Mouse (Mus musculus): ENCODE measurements around the gene Strip1.

DNA sequence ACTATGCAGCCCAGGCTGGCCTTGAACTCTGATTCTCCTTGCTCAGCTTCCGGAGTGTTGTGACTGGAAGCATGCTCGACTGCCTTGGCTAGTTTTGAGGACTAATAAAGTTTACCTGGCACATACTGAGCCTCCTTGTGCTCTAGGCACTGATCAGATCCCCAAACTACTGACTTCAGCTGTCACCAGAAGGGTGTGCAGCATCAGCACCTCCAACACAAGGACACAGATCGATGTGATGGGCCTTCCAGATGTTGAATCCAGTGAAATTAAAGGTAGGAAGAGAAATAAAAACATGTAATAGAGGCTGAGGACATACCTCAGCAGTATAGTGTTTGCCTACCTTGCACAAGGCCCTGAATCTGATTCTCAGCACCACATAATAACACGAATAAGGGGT, 2.1 kb downstream of the Strip1 start:
- TF ChIP-seq CTCF (IDR thresholded peaks at IDR 0.05; ENCODE audit: borderline replicate concordance, control insufficient read depth, extremely low read depth, insufficient read depth, low read length, poor library complexity) (no peak), POLR2A (IDR thresholded peaks at IDR 0.05; ENCODE audit: control insufficient read depth, extremely low read depth, insufficient read depth, low read length, poor library complexity) (no peak)

All from thymus, adult 2 months (tissue).